Mouse (Mus musculus): ENCODE measurements around the gene Wnt6.

Gene Wnt6

DNA sequence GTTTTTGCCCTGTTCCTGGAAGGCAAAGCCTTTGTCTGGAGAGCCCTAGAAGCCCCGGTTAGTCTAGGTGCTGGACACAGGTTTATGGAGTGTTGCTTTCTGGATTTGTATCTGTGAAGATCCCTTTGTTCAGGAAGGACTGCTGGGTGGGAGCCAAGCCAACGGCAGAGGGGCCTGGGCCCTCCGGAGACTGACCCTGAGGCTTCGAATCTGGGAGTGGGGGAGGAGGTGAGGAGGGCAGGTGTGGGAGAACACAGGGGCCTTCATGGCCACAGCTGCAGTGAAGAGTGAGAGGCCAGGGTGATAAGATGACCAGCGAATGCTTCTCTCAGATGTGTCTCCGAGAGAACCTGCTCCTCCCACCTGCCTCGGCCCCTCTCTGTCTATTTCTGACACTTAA is 2.4 kb downstream of the Wnt6 start:
- no peak for DNase-seq (ENCODE audit: extremely low read depth, low read depth, low spot score)

DNA sequence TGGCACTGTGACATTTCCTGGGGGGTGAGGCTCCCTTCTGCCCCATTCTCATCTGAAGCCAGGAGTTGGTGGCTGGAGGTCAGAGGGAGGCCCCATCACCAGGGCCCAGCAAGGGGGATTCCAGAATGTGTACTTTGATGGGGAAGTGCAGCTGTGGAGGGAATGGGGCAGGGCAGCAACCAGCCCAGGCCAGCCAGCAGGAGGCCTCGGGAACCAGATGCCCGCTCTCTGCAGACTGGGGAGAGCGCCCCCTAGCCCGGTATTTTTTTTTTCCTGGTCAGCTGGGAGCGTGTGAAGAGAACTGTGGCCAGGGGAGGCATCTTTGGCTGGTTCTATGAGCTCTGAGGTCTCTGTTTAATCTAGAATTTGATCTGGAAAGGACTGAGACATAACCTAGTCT is 4.1 kb downstream of the Wnt6 start:
- DNase-seq (ENCODE audit: extremely low read depth, low read depth, low spot score) = no peak

DNA sequence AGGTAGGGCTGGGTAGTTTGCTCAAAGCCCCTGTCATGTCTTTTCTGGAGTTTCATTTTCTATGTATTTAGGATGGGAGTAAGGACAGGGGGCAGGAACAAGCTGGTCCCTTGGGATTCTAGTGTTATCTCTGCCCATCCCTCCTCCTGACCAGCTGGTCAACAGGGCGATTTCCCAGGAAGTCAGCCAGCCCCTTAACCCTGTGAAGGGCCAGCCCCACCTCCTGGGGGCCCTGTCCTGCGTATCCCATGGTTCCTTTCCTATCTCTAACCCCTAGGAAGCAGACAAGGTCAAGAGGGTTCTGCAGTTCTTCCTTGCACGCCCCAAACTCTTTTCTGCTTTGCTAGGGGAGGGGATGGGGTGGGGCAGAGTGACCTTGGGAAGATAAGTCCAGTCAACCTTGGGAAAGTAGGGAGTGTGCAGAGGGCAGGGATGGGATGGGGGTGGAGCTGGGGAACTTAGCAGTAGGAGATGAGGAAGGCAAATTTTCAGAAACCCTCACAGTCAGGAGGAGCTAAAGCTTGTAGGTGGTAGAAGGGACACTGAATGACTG is 7.3 kb downstream of the Wnt6 start:
- no peak for DNase-seq (ENCODE audit: extremely low read depth, low read depth, low spot score)

DNA sequence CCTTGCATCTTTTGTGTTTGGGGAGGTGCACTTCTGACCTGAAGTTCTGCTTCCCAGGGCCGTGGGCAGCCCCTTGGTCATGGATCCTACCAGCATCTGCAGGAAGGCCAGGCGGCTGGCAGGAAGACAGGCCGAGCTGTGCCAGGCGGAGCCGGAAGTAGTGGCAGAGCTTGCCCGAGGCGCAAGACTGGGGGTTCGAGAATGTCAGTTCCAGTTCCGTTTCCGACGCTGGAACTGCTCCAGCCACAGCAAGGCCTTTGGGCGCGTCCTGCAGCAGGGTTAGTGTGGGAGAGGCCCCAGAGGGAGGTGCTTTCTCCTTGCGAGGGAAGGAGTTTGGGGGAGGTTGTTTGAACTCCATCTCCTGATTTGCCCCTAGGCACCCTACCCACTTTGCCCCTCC is 10.4 kb downstream of the Wnt6 start:
- no peak for DNase-seq (ENCODE audit: extremely low read depth, low read depth, low spot score)

DNA sequence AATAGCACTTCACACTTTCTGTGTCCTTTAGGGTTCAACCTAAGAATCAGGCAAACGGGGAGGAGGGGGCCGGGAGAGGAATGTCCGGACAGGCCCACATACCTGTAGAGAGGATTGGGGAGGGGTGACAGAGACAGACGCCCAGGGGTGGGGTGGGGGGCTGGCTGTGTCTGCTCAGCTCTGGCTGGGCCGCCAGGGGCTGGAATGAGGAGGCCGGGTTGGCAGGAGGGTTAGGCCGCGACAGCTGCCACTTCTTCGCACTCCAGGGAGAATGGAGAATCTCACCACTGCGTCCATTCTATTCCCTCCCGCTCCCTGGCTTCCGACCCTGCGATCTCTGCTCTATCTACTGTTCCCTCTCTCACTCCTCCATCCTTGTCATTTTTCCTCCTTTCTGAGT is 11.9 kb downstream of the Wnt6 start:
- no peak for DNase-seq (ENCODE audit: extremely low read depth, low read depth, low spot score)

DNA sequence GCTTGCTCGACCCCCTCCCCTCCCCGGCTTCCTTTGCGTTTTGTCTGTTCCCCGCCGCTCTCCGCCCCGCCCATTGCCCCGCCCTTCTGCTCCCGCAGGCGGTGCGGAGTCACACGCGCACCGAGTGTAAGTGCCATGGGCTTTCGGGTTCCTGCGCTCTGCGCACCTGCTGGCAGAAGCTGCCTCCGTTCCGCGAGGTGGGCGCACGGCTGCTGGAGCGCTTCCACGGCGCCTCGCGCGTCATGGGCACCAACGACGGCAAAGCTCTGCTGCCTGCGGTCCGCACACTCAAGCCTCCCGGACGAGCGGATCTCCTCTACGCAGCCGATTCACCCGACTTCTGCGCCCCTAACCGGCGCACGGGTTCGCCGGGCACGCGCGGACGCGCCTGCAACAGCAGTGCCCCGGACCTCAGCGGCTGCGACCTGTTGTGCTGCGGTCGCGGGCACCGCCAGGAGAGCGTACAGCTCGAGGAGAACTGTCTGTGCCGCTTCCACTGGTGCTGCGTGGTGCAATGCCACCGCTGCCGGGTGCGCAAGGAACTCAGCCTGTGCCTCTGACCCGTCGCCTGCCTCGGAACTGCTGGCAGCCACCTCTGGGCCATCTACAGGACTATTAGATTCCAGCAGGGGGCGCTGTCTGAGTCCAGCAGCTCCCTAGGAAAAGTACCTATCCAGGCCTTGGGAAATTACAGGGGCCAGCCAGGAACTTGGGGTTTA is 12.5 kb downstream of the Wnt6 start:
- DNase-seq (ENCODE audit: extremely low read depth, low read depth, low spot score) = no peak

DNA sequence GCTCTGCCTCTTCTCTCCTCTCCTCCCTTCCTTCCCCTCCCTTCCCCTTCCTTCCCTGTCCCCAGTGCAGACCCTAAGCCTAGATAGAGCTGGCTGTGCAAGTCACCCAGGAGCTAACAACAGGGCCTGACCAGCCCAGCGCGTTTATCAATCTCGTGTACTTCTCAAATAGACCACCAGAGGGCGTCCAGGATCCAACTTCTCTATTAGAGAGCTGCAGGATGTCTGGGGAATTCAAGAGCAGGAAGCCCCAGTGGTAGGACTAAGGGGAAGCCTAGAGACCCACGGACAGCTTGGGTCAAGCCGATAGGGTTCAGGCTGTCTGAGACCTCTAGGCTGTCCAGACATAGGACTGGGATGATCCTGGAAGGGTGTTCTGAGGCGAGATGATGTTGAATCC is 16.2 kb downstream of the Wnt6 start:
- DNase-seq (ENCODE audit: extremely low read depth, low read depth, low spot score) = no peak

DNA sequence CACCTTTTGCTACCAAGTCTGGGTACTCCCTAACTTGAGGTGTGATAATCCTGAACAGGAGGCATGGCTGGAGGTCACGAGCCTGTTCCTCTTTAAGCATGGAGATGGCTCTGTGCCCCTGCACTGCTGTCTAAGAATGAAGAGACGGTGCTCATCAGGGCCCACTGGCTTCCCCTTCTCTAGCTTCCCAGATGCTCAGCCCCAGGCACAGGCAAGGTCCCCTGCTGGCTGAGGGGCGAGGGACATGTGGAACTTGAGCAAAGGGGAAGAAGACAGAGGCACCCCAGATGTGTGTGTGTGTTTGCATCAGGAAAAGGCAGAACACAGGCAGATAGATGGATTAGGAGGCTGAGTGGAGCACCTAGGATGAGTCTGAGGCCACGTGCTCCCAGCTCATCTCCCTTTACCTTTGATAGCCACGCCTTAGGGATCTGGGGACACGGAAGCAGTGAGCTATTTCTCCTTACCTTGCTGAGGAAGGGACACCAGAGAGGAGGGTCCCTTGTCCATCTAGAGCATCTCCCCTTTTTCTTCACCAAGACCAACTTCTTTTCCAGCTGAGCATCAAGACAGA is 17.0 kb downstream of the Wnt6 start:
- DNase-seq (ENCODE audit: extremely low read depth, low read depth, low spot score) = no peak

DNA sequence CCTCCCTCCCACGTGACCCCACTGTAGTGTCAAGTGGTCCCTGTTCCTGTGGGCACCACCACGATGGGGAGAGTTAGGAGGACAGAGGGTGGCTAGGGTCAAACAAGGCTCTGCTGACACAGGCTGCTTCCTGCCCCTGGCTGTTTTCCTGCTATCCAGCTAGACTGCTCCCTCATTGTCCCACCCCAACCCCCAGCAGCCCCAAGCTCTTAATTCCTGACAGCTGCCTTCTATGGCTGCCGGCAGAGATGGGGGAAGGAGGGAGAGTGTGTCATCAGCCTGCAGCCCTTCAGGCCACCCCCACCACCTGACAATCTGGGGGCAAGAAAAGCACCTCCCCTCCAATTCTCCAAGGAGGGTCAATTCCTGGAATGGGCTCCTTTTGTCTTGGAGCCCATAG is 18.4 kb downstream of the Wnt6 start:
- no peak for DNase-seq (ENCODE audit: extremely low read depth, low read depth, low spot score)

DNA sequence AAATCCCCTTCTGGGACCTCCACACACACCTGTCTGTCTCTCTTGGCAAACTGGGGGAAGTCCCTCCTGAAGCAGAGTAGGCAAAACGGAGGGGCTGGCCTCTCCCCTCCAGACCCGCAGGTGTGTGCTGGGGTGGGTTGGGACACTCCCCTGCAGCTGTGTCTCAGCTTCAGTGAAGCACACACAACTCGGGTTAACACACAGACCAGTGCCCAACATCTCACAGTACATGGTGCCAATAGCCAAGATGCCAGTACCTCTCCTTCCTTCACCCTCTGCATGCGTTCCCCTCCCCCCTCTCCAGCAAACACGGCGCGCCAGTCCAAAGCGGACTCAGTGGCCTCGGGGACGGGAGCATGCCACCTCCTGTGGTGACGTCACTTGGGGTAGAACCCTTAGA is 19.6 kb downstream of the Wnt6 start, which contains the start of gene Wnt10a:
Gene Wnt10a (plus strand): TSS at position 268 of the 400 bp plus-strand sequence.
- no peak for DNase-seq (ENCODE audit: extremely low read depth, low read depth, low spot score)

DNA sequence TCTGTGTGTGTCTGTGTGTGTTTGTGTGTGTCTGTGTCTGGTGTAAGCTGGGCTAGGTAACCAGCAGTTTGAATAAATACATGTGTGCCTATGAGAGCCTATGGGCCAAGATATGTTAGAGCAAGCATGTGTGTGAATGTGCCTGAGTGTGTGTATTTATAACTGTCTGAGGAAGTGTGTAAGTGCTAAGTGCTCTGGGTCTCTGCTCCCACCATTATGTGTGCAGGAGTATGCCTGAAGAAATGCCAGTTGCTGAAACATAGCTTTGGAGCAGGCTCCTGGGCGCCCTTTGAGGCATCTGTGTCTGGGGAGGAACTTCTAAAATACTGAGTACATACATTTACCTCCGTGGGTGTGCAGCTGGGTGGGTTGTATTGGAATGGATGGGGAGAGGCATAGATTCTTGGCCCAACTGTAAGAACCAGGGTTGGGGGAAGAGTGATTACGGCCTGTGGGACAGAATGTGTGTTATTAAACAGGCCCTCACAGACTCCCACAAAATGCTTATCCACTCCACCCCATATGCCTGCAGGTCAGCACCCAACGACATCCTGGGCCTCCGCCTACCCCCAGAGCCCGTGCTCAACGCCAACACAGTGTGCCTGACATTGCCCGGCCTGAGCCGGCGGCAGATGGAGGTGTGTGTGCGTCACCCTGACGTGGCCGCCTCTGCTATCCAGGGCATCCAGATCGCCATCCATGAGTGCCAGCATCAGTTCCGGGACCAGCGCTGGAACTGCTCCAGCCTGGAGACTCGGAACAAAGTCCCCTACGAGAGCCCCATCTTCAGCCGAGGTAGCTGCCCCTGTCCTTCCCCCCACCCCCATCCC is 21.4 kb downstream of the Wnt6 start:
- DNase-seq (ENCODE audit: extremely low read depth, low read depth, low spot score) = no peak

DNA sequence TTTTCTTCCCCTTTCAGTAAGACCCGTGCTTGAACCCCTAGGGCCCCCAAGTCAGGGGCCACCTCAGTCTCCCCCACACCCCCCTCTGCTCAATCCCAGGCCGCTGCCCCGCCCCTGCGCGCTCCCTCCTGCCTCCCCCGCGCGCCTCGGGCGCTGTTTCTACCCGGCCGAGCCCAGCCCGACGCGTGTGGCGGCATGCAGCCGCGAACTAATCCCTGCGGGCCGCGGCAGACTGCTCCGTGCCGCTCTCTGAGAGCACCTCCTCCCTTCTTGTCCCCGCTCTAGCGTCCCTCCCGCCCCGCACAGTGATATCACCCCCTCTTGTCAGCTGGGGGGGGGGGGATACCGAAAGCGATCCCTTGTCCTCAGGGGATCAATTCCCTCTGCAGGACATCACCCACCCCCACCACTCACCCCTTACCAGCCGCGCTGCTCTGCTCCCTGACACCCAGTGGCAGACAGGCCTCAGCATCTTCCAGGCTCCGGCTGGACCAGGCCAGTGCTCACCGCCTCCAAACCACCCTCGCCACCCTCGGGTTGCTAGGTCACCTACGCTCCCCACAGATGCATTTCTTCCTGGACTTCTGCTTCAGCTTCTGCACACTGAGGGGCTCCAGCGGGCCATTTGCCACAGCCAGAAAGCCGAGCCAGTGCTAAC is 22.9 kb downstream of the Wnt6 start:
- no peak for DNase-seq (ENCODE audit: extremely low read depth, low read depth, low spot score)

DNA sequence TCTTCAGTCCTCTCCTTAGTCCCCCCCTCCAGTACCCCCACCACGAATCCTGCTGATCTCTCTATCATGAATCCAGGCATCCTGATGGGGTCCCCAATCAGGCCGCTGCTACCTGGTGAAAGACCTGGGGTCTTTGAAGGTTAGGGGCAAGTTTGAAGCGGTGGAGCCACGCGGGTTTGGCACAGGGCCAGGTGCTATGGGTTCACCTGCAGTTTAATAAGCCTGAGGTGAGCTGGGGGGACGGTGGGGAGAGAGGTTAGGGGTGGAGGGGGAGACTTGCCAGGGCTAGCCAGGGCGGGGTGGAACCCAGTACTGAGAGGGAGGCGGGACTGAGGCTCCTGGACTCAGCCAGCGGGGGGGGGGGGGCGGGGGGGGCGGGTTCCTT is 23.4 kb downstream of the Wnt6 start:
- DNase-seq (ENCODE audit: extremely low read depth, low read depth, low spot score) = no peak

DNA sequence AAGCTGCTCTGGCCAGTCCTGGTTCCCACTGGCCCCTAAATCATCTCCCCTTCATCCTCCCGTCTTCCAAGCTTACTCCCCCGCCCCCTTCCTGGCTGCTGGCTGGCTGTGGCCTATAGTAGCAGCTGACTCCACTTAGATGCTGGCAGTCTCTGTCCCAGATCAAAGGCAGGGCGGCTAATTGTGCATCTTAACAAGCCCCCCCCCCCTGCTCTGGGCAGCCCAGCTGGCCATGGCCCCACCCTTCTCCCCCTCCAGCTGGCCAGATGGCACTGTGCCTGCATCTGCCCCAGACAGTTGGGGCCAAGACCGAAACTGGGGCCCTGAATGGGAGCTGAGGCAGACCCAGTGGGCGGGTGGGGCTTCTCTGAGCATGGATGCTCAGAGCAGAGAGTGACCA is 25.8 kb downstream of the Wnt6 start:
- no peak for DNase-seq (ENCODE audit: extremely low read depth, low read depth, low spot score)

DNA sequence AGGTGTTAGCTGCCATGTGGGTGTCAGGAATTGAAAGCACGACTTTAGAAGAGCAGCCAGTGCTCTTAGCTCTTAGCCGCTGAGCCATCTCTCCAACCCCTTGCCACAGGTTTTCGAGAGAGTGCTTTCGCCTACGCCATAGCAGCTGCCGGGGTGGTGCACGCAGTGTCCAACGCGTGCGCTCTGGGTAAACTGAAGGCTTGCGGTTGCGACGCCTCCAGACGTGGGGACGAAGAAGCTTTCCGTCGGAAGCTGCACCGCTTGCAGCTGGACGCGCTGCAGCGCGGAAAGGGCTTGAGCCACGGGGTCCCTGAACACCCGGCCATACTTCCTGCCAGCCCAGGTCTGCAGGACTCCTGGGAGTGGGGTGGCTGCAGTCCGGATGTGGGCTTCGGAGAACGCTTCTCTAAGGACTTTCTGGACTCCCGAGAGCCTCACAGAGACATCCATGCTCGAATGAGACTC is 28.8 kb downstream of the Wnt6 start:
- DNase-seq (ENCODE audit: extremely low read depth, low read depth, low spot score) = no peak

DNA sequence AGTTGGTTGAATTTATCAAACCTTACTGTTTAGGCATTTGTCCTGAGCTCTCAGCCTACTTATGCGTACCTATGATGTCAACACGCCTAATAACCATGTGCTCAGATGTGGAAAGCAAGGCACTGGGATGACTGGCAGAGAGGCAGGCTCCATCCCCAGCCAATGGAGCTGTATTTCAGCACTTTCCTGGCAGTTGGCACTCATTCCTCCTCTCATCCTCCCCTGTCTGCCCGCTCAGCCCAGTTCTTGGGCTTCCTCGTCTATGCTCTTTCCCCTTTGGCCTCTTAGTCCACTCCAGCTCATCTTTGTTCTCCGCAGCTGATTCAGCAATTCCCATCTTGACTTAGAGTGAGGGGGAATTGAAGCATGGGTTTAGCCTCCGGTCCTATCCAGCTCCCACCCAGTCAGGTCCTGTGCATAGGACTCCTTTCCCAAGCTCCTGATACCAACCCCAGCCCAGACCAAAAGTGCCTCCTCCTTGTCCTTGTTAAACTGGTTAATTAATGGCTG is 30.0 kb downstream of the Wnt6 start:
- no peak for DNase-seq (ENCODE audit: extremely low read depth, low read depth, low spot score)

DNA sequence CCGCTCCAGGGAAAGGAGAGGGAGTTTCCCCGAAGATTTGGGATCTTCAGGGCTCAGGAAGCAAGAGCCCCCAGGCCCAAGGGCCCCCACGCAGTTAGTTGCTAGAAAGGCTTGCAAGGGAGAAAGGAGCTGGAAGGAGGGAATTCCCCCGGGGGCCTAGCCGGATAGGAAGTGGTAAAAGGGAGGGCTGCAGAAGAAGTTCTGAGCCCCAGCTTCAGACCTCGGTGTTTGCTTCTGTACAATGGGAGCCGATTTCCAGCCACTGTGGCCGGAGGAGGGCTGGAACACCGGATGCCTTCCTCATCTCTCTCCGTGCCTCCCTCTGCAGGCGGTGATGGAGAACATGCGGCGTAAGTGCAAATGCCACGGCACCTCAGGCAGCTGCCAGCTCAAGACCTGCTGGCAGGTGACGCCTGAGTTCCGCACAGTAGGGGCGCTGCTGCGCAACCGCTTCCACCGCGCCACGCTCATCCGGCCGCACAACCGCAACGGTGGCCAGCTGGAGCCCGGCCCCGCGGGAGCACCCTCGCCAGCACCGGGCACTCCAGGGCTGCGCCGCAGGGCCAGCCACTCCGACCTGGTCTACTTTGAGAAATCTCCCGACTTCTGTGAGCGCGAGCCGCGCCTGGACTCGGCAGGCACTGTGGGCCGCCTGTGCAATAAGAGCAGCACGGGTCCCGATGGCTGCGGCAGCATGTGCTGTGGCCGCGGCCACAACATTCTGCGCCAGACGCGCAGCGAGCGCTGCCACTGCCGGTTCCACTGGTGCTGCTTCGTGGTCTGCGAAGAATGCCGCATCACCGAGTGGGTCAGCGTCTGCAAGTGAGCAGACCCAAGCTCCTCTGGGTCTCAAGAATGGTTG is 31.3 kb downstream of the Wnt6 start:
- no peak for DNase-seq (ENCODE audit: extremely low read depth, low read depth, low spot score)

DNA sequence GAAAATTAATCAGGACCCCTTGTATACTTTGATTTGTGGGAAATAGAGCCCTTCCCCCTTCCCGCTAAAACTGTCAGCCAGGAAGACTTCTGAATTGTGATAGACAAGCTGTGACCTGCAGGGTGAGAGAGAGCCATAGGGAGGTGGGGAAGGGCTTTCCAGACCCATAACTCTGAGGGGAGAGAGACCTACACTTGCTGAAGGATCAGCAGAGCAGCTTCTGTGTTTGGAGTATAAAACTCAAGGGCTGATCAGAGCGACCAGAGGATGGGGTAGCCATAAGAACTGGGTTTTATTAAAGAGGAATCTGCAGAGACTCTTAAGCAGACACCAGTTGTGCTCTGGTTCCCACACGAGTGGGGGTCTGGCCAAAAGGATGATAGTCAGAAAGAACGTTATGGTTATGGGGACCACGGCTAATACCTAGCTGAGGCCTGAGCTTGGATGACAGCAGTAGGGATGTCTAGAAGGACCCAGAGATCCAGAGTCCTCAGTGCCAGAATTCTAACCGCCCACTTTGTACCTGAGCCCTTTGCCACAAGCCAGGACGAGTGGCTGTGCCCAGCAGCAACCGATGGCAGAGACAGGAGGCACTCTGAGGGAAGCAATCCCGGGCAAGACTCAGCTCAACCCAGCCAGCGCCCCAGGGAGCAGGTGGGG is 32.6 kb downstream of the Wnt6 start:
- no peak for DNase-seq (ENCODE audit: extremely low read depth, low read depth, low spot score)

DNA sequence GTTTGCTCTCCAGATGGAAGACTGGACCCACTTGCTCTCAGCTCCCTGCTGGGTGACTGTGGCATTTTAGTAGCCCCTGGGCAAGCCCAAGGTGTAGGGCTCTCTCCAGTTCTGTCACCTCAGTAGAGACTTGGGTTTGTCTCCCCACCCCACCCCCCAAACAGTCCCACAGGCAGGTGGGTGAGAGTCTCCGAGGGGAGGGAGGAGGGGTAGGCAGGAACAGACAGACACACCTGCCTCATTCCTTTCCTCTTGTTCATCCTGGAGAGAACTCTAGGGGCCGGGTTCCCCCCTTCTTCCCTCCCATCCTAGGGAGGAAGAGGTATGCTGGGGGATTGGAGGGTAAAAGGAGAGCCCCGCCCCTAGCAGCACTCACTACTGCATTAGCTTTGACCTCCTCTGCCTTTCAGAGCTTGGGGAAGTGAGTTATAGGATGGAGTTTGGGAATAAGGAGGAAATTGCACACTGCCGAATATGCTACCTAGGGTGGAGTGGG is 33.7 kb downstream of the Wnt6 start:
- DNase-seq (ENCODE audit: extremely low read depth, low read depth, low spot score) = no peak

All from fat pad, adult 2 months (tissue).